Mouse (Mus musculus): ENCODE results near the gene Ankrd9. TPM values are rescaled to one million over a fixed set of nuclear protein-coding genes. Genes with fewer than 3 reads are reported as not detected.

Gene Ankrd9
- polyA plus RNA-seq, 1 experiment from 2014 or later = 7.1 TPM

- Histone ChIP-seq H3K4me3 (replicated peaks; ENCODE audit: low read length) (no peak overlapping the region), H3K27me3 (ENCODE audit: control insufficient read depth, insufficient read depth, low read length) (no peaks in the 10 kb centered on the region), H3K36me3 (replicated peaks; ENCODE audit: control insufficient read depth, insufficient read depth) (no peaks in the 10 kb centered on the region), H3K9me3 (ENCODE audit: control insufficient read depth, low read length) (no peaks in the 10 kb centered on the region), H3K4me1 (replicated peaks; ENCODE audit: control insufficient read depth, insufficient read depth, low read length) (no peaks in the 10 kb centered on the region), H3K4me2 (replicated peaks) (no peak overlapping the region), H3K9ac (no peak overlapping the region), H3K27ac (no peak overlapping the region)
- 79% methylated on average over 14 of the region's 14 CpGs for WGBS
- ATAC-seq (ENCODE audit: low FRiP score) (no peak), DNase-seq (ENCODE audit: low spot score) (no peak)
Measured at GRCm38 (mm10) chr12:111007134-111008103, 28.6 kb upstream of the Ankrd9 start.

DNA sequence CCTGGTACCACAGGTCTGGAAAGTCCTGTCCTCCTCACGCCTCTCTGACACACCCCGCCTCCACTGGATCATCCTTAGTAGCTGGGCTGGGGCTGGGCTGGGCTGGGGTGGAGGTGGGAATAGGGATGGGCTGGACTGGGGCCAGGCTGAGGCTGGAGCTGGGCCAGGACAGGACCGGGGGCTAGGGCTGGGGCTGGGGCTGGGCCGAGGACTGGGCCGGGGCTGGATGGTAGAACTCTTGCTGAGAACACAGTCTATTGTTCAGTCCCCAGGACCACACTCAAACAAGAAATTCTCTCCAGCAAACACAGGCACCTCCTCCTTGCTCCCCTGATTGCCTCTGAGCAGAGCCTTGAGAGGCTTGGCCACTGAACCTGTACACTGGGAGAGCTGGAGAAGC, 27.5 kb upstream of the Ankrd9 start:
- H3K27me3 ChIP-seq (ENCODE audit: control insufficient read depth, insufficient read depth, low read length) = no peaks in the 10 kb centered on the region
- ATAC-seq (ENCODE audit: low FRiP score) (no peak), DNase-seq (ENCODE audit: low spot score) (no peak)
- H3K4me1 ChIP-seq (replicated peaks; ENCODE audit: control insufficient read depth, insufficient read depth, low read length) = no peaks in the 10 kb centered on the region
- no peak overlapping the region for H3K4me3 ChIP-seq (replicated peaks; ENCODE audit: low read length)
- no peak overlapping the region for H3K27ac ChIP-seq
- 54% methylated on average over 5 of the region's 5 CpGs for WGBS
- H3K9ac ChIP-seq = no peak overlapping the region
- H3K36me3 ChIP-seq (replicated peaks; ENCODE audit: control insufficient read depth, insufficient read depth) = no peaks in the 10 kb centered on the region
- H3K4me2 ChIP-seq (replicated peaks) = no peak overlapping the region
- no peaks in the 10 kb centered on the region for H3K9me3 ChIP-seq (ENCODE audit: control insufficient read depth, low read length)

DNA sequence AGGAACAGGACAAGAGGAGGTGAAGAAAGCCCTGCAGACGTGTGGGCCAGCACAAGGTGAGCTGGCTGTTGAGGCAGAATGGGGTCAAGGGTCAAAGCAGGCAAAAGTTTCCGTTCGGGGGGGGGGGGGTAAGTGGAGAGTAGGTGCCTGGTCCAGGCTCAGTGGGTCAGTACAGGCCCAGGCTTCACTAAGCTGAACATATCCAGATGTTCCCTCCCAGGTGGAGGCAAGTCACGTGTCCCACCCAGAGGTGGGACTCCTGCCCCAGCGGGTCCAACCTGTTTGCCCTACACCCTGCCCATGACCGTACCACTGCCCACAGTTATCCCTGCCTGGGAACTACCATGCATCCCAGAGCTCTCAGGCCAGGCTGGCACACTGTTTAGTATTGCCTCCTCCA, 27.0 kb upstream of the Ankrd9 start:
- H3K9ac ChIP-seq = no peak overlapping the region
- no peak overlapping the region for H3K27ac ChIP-seq
- no peak overlapping the region for H3K4me2 ChIP-seq (replicated peaks)
- H3K36me3 ChIP-seq (replicated peaks; ENCODE audit: control insufficient read depth, insufficient read depth) = no peaks in the 10 kb centered on the region
- WGBS = 79% methylated on average over 6 of the region's 6 CpGs
- H3K27me3 ChIP-seq (ENCODE audit: control insufficient read depth, insufficient read depth, low read length) = no peaks in the 10 kb centered on the region
- H3K4me3 ChIP-seq (replicated peaks; ENCODE audit: low read length) = no peak overlapping the region
- ATAC-seq (ENCODE audit: low FRiP score) (no peak), DNase-seq (ENCODE audit: low spot score) (no peak)
- H3K9me3 ChIP-seq (ENCODE audit: control insufficient read depth, low read length) = no peaks in the 10 kb centered on the region
- no peaks in the 10 kb centered on the region for H3K4me1 ChIP-seq (replicated peaks; ENCODE audit: control insufficient read depth, insufficient read depth, low read length)

- Histone ChIP-seq H3K9ac (no peak overlapping the region), H3K27ac (no peak overlapping the region), H3K36me3 (replicated peaks; ENCODE audit: control insufficient read depth, insufficient read depth) (no peaks in the 10 kb centered on the region), H3K27me3 (ENCODE audit: control insufficient read depth, insufficient read depth, low read length) (no peaks in the 10 kb centered on the region), H3K4me3 (replicated peaks; ENCODE audit: low read length) (no peak overlapping the region), H3K4me2 (replicated peaks) (no peak overlapping the region), H3K4me1 (replicated peaks; ENCODE audit: control insufficient read depth, insufficient read depth, low read length) (no peaks in the 10 kb centered on the region), H3K9me3 (ENCODE audit: control insufficient read depth, low read length) (no peaks in the 10 kb centered on the region)
- no peak for DNase-seq (ENCODE audit: low spot score)
- WGBS = 83% methylated on average over 9 of the region's 9 CpGs
- no peak for ATAC-seq (ENCODE audit: low FRiP score)
Measured at GRCm38 (mm10) chr12:111004142-111004541, 25.3 kb upstream of the Ankrd9 start.

- Histone ChIP-seq H3K9me3 (ENCODE audit: control insufficient read depth, low read length) (0 out of 2 replicates have a peak, but pooled peaks cover 5% of the 10 kb centered on the region), H3K4me2 (replicated peaks) (no peak overlapping the region), H3K4me3 (replicated peaks; ENCODE audit: low read length) (no peak overlapping the region), H3K36me3 (replicated peaks; ENCODE audit: control insufficient read depth, insufficient read depth) (no peaks in the 10 kb centered on the region), H3K27me3 (ENCODE audit: control insufficient read depth, insufficient read depth, low read length) (no peaks in the 10 kb centered on the region), H3K9ac (no peak overlapping the region), H3K27ac (no peak overlapping the region), H3K4me1 (replicated peaks; ENCODE audit: control insufficient read depth, insufficient read depth, low read length) (no peaks in the 10 kb centered on the region)
- no peak for ATAC-seq (ENCODE audit: low FRiP score)
- no peak for DNase-seq (ENCODE audit: low spot score)
- 94% methylated on average over 7 of the region's 7 CpGs for WGBS
Measured at GRCm38 (mm10) chr12:111000956-111001355, 22.1 kb upstream of the Ankrd9 start.

GRCm38 (mm10) chr12:110999820-111000219, 21.0 kb upstream of the Ankrd9 start:
- Histone ChIP-seq H3K36me3 (replicated peaks; ENCODE audit: control insufficient read depth, insufficient read depth) (no peaks in the 10 kb centered on the region), H3K9me3 (ENCODE audit: control insufficient read depth, low read length) (0 out of 2 replicates have a peak, but pooled peaks cover 5% of the 10 kb centered on the region), H3K27me3 (ENCODE audit: control insufficient read depth, insufficient read depth, low read length) (no peaks in the 10 kb centered on the region), H3K4me2 (replicated peaks) (no peak overlapping the region), H3K4me3 (replicated peaks; ENCODE audit: low read length) (no peak overlapping the region), H3K27ac (no peak overlapping the region), H3K4me1 (replicated peaks; ENCODE audit: control insufficient read depth, insufficient read depth, low read length) (no peaks in the 10 kb centered on the region), H3K9ac (no peak overlapping the region)
- 94% methylated on average over 2 of the region's 2 CpGs for WGBS
- no peak for ATAC-seq (ENCODE audit: low FRiP score)
- no peak for DNase-seq (ENCODE audit: low spot score)

- no peak for DNase-seq (ENCODE audit: low spot score)
- H3K36me3 ChIP-seq (replicated peaks; ENCODE audit: control insufficient read depth, insufficient read depth) = no peaks in the 10 kb centered on the region
- ATAC-seq (ENCODE audit: low FRiP score) = no peak
- H3K27me3 ChIP-seq (ENCODE audit: control insufficient read depth, insufficient read depth, low read length) = no peaks in the 10 kb centered on the region
- H3K4me2 ChIP-seq (replicated peaks) = no peak overlapping the region
- H3K9me3 ChIP-seq (ENCODE audit: control insufficient read depth, low read length) = 0 out of 2 replicates have a peak, but pooled peaks cover 5% of the 10 kb centered on the region
- no peak overlapping the region for H3K4me3 ChIP-seq (replicated peaks; ENCODE audit: low read length)
- no peaks in the 10 kb centered on the region for H3K4me1 ChIP-seq (replicated peaks; ENCODE audit: control insufficient read depth, insufficient read depth, low read length)
- H3K27ac ChIP-seq = no peak overlapping the region
- H3K9ac ChIP-seq = no peak overlapping the region
- WGBS = 98% methylated on average over 11 of the region's 11 CpGs
Measured at GRCm38 (mm10) chr12:110998092-110998491, 19.3 kb upstream of the Ankrd9 start.

GRCm38 (mm10) chr12:110994666-110995065, 15.8 kb upstream of the Ankrd9 start:
- DNase-seq (ENCODE audit: low spot score) = no peak
- H3K4me2 ChIP-seq (replicated peaks) = no peak overlapping the region
- H3K9me3 ChIP-seq (ENCODE audit: control insufficient read depth, low read length) = 0 out of 2 replicates have a peak, but pooled peaks cover 5% of the 10 kb centered on the region
- no peaks in the 10 kb centered on the region for H3K27me3 ChIP-seq (ENCODE audit: control insufficient read depth, insufficient read depth, low read length)
- no peak for ATAC-seq (ENCODE audit: low FRiP score)
- no peak overlapping the region for H3K9ac ChIP-seq
- no peak overlapping the region for H3K4me3 ChIP-seq (replicated peaks; ENCODE audit: low read length)
- no peaks in the 10 kb centered on the region for H3K4me1 ChIP-seq (replicated peaks; ENCODE audit: control insufficient read depth, insufficient read depth, low read length)
- 37% methylated on average over 12 of the region's 12 CpGs for WGBS
- no peak overlapping the region for H3K27ac ChIP-seq
- H3K36me3 ChIP-seq (replicated peaks; ENCODE audit: control insufficient read depth, insufficient read depth) = no peaks in the 10 kb centered on the region

DNA sequence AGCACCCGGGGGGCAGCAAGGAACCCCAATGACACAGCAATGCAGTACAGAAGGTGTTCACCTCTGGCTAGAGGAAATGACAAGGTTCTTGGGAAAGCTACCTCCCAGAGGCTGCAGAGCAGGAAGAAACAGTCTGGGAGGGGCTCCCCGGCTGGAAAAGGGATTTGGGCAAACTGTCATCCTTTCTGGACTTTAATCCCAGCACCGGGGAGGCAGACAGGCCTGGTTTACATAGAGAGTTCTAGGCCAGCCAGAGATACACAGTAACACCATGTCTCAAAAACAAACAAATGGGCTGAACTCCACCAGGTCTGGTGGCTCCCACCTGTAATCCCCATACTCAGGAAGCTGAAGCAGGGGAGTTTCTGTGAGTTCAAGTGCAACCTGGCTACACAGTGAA, 14.4 kb upstream of the Ankrd9 start:
- H3K27ac ChIP-seq = no peak overlapping the region
- no peak for DNase-seq (ENCODE audit: low spot score)
- 0 out of 2 replicates have a peak, but pooled peaks cover 5% of the 10 kb centered on the region for H3K9me3 ChIP-seq (ENCODE audit: control insufficient read depth, low read length)
- 97% methylated on average over 3 of the region's 3 CpGs for WGBS
- ATAC-seq (ENCODE audit: low FRiP score) = no peak
- H3K4me1 ChIP-seq (replicated peaks; ENCODE audit: control insufficient read depth, insufficient read depth, low read length) = no peaks in the 10 kb centered on the region
- H3K36me3 ChIP-seq (replicated peaks; ENCODE audit: control insufficient read depth, insufficient read depth) = no peaks in the 10 kb centered on the region
- H3K27me3 ChIP-seq (ENCODE audit: control insufficient read depth, insufficient read depth, low read length) = no peaks in the 10 kb centered on the region
- no peak overlapping the region for H3K4me3 ChIP-seq (replicated peaks; ENCODE audit: low read length)
- H3K9ac ChIP-seq = no peak overlapping the region
- no peak overlapping the region for H3K4me2 ChIP-seq (replicated peaks)
